Mouse (Mus musculus) left cerebral cortex, adult 9 months (tissue): Measurements from ENCODE around the gene Lypd3.
A peak's percentile ranks its signal among the peaks of the same experiment; 100 is the strongest.
"Not testable (repeated sequence)": the region's sequence is repeated elsewhere in the genome, so short reads cannot be mapped to it uniquely, and the experiment has no call there.

Experiments used
- DNase-seq, 2 experiments: peaks; one replicate each; pipeline ENCODE4 v3.0.0; 2022; ENCODE audit warnings: low spot score in 2 of 2

The Lypd3 gene

DNA sequence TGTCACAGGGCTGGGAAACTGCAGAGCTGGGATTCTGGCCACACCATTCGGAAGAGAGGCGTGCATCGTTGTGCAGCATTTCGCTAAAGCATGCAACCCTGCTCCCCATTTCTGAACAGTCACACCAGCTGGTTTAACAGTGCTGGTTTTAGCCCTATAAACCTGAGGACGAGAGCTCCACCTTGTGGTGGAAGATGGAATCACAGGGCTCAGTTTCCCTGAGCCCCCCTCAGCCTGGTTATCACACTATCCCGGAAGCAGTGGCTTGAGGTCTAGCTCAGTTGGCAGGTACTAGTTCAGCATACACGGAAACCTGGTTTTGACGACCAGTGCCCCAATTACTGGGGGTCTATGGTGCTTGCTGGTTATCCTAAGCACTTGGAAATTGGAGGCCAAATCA is 26.2 kb downstream of the Lypd3 start:
- DNase-seq: peak in 1 of 2 experiments; percentile 73

- no peak for DNase-seq
Observed at GRCm38 (mm10) chr7:24664301-24664700, 28.0 kb downstream of the Lypd3 start.

- no peak for DNase-seq
Observed at GRCm38 (mm10) chr7:24664959-24665358, 28.6 kb downstream of the Lypd3 start.

DNA sequence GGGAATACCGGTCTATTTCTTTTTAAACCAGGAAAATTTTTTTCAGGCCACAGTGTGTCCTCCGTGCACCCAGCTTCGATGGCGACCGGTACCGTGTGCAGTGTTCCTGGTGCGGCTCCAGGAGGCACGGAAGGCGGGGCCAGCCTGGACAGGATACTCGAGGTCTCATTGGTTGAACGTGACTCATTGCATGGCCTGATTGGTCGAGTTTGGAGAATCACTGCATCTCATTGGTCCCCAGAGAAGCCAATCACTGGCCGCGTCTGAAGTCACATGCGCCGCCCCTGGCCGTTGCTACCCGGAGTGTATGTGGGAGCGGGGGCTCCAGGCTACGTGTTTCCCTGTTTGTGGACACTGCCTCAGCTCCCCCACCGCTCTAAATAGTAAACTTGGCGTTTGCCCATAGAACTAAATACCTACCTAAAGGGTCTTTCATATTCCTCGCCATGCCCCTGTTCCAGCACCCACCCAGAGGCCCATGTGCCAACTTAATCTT is 35.6 kb downstream of the Lypd3 start:
- DNase-seq: no peak

GRCm38 (mm10) chr7:24676575-24676974 is 40.2 kb downstream of the Lypd3 start, which contains the start of gene Tex101:
Gene Tex101, minus strand, starts transcription at chr7:24676675.
- DNase-seq: no peak

DNA sequence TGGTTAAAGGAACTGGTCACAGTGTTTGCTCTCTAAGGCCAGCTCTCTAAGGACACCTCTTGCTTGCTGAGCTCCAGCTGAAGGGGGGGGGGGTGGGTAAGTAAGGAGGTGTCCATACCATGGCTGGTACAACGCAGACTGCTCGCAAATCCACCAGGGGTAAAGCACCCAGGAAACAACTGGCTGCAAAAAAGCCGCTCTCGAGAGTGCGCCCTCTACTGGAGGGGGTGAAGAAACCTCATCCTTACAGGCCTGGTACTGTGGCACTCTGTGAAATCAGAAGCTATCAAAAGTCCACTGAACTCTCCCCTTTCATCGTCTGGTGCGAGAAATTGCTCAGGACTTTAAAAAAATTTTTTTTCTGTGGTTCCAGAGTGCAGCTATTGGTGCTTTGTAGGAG is 47.8 kb downstream of the Lypd3 start:
- not testable (repeated sequence) for DNase-seq

DNA sequence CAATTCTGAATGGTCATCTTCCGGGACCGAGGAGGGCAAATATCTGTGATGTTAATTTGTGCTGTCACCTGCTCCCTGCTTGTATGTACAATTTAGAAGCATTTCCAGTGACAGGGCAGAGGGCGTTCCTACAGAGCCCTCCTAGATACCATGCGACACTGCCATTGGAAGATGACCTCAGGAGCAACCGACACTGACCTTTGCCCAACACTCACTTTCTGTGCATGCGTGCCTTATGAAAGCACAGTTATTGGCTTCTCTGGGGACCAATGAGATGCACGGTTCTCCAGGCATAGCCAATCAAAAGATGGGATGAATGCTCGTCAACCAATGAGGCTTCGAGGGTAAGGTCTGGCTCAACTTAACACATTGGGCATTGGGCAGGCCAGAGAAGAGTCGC is 51.2 kb downstream of the Lypd3 start:
- not testable (repeated sequence) for DNase-seq
